Mouse (Mus musculus): ENCODE data around the gene Uhrf1.

Gene Uhrf1

DNA sequence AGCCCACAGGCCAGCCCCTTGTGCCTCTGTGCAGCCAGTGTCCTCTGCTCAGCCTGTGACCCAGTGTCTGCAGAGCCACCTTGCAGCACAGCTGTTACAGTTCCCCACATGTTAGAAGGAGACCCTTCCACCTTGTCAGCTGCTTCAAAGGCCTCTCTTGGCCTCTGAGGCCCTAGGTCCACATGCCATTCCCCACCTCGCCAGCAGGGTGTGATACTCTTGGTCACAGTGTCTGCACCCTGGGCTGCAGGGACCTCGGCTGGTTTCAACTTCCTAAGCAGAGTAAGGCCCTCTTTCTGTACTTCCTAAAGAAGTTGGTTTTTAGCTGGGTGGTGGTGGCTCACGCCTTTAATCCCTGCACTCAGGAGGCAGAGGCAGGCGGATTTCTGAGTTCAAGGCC lies 35.8 kb downstream of the Uhrf1 start:
- intact Hi-C loops (cut with DNase I): loop anchor here (5.0 kb wide), 1 partner anchor 37 kb away; the partner anchor contains the start of genes Arrdc5 and Uhrf1

- intact Hi-C loops (cut with DNase I): no loop called here
Measured at GRCm38 (mm10) chr17:56340717-56341116, 37.6 kb downstream of the Uhrf1 start.

- intact Hi-C loops (cut with DNase I): no loop called here
Measured at GRCm38 (mm10) chr17:56343466-56343865, 40.3 kb downstream of the Uhrf1 start.

DNA sequence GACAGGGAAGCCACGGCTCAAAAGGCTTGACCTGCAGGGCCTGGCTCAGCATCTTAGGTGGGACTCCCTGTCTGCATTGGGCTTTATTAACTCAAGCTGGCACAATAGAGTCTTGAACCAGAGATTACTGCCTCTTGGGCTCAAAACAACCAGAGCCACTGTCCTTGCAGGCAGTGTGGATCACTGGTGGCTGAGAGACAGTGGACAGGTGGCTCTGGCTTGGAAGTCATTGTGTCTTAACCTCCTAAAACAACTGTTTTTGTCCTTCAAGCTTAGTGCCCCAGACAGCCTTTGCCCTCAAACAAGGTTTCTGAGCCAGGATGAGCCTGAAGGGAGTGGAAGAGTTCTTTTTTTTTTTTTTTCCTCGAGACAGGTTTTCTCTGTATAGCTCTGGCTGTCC lies 42.2 kb downstream of the Uhrf1 start:
- intact Hi-C loops (cut with DNase I): no loop called here

- intact Hi-C loops (cut with DNase I): no loop called here
Measured at GRCm38 (mm10) chr17:56348128-56348527, 45.0 kb downstream of the Uhrf1 start.

- intact Hi-C loops (cut with DNase I): no loop called here
Measured at GRCm38 (mm10) chr17:56348586-56348985, 45.5 kb downstream of the Uhrf1 start.

DNA sequence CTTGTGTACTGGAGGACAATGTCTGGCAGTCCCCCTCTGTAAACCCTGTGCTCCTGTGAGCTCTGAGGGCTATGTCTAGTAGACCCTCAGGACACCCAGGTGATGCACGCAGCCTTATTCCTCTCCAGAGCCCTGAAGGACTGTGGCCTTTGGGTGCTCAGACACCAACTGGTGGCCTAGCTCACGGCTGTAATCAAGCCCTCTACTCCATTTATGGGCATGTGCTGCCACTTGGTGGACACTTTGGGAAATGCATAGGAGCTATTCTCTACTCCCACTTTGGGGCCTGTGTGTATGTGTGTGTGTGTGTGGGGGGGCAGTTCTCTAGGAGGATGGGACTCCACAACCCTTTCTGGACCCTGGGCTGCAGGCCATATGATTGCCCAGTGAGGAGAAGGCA lies 47.6 kb downstream of the Uhrf1 start:
- intact Hi-C loops (cut with DNase I): loop anchor here (10.0 kb wide), 1 partner anchor 314 kb away; no protein-coding TSS in a partner anchor

DNA sequence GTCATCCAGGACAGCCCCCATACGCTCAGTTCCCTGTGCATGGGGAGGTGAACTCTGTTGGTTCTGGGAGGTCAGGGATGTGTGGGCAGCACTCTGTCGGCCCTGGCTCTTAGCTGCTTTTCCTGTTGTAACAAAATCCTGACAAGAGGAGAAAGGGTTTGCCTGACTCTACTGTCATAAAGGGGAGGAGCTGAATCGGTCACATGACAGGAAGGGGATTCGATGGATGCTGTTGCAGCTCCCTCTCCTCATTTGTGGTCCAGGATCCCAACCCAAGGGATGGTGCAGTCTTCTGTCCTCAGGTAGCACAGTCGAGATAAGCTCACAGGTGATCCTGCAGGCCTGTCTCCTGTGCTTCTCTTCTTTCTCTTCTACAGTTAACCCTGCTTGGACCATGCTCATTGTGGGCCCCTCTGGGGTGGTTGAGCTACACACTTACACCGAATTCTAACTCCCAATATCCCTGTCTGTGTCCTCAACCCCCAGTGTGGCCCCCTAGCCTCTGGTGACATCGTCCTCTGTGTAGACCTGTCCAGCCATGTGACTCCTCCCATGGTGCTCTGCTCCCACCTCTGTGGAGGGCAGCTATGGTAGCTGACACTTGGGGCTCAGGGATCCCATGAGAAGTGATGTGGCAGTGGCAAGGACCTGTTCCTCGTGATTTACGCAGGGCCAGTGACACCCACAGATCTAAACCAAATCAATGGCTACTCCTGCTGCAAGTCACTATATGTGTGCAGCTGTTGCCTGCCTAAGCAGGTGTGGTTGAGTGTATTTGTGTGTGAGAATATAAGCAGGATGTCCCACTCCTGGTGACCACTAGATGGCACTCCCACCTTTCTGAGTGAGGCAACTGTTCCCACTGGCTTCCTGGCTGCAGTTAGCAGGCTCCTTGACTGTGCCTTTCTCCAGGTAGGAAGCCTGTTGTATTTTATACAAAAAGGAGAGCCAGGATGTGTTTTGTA lies 54.1 kb downstream of the Uhrf1 start:
- intact Hi-C loops (cut with DNase I): loop anchor here (1.0 to 10.0 kb wide), 3 partner anchors 125 to 308 kb away; no protein-coding TSS in a partner anchor

DNA sequence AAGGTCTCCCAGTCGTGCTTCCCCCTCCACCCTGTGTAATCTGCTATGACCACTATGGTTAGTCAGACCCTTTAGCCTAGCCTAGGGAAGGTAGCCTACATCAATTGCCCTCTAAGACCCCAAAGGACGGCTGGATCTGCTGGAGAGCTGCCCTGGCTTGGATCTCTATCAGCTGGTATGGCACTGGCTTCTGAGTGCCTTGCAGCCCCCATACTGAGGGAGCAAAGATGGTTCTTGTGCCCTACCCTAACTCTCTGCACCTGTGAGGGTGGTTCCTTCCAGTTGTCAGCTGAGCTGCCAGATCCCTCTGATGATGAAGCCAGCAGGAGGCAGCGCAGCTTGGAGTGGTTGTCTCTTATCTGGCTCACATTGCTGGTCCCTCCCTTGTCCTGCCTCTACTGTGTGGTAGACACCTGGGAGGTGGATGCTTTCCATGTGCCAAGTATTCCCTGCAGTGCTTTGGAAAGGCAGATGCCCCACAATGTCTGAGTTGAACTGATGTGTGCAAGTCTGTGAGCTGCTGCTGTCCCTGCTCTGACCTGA lies 56.1 kb downstream of the Uhrf1 start:
- intact Hi-C loops (cut with DNase I): loop anchor here (10.0 kb wide), 1 partner anchor 306 kb away; no protein-coding TSS in a partner anchor

DNA sequence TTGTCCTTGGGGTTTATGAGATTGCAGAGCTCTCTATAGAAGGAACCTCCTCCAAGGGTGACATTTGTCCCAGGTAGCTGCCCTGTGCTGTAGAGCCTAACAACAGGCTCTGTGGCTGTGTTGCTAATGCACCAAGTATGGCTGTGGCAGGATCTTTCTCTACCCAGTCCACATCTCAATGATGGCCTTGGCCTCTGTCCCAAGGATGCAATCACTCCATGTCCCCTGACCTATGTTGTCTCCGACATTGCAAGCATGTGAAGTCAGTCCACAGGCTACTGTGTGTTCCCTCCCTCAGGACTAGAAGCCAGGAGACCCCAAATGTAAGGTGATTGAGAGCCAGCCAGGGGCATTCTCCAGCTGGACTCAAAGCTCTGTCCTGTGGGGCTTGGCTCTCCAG lies 56.7 kb downstream of the Uhrf1 start:
- intact Hi-C loops (cut with DNase I): loop anchor here (10.0 kb wide), 1 partner anchor 305 kb away; no protein-coding TSS in a partner anchor

GRCm38 (mm10) chr17:56360451-56360850 lies 57.3 kb downstream of the Uhrf1 start:
- intact Hi-C loops (cut with DNase I): no loop called here

- intact Hi-C loops (cut with DNase I): no loop called here
Measured at GRCm38 (mm10) chr17:56361542-56361941, 58.4 kb downstream of the Uhrf1 start.

DNA sequence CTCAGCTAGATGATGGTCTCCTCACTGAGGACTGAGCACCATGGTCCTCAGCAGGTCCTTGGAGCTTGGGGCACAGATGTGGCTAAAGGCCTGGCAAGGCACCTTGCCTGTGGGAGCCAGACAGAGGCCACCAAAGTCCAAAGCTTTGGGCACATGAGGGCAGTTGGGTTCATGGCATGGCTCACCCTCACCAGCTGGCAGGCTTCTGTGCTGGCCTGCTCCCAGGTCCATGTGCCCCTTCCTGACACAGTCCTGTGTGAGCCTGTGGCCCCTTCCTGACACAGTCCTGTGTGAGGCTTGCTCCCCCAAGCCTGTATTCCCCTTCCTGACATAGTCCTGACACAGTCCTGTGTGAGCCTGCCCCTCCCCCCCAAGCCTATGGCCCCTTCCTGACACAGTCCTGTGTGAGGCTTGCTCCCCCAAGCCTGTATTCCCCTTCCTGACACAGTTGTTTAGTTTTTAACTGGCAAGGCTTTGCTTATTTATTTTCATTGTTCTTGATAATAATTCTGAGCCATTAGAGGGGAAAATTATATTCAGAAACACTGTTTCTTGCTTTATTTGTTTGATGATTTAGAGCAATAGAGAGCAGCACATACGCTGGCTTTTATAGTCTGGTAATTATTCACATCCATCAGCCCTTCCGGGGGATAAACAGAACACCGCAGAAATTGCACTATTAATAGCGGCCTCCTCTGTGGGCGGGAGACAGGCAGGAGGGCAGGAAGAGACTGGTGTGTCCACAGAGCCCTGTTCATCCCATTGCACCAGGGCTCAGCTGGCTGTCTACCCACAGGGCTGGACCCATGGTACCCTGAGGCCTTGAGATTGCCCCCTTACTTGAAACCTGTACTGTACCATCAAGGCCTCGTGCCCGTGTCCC lies 62.9 kb downstream of the Uhrf1 start:
- intact Hi-C loops (cut with DNase I): no loop called here

DNA sequence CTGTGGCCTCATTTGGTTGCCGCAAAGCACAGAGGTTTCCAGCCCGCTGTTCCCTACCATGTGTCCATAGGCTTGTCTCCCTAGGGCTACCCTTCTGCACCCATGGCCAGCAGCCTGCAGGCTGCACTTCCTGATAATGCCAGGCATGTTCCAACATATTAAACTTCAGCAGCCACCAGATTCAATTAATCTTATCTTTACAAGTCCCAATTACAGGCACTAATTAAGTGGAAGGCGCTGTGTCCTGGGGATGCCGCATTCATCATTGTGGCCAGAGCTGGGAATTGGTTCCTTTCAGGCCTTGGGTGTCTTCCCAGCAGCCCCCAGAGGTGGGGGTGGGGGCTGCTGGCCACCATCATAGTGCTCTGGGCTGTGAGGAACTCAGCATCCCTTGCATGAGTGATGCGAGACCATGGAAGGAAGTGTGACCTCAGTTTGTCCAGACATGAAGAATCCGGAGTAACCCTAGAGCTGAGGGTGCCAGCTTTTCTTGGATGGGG lies 65.2 kb downstream of the Uhrf1 start:
- intact Hi-C loops (cut with DNase I): no loop called here

GRCm38 (mm10) chr17:56370090-56370489 lies 67.0 kb downstream of the Uhrf1 start:
- intact Hi-C loops (cut with DNase I): loop anchor here (5.0 kb wide), 1 partner anchor 172 kb away; no protein-coding TSS in a partner anchor

GRCm38 (mm10) chr17:56371029-56371660 lies 68.0 kb downstream of the Uhrf1 start:
- intact Hi-C loops (cut with DNase I): loop anchor here (5.0 kb wide), 1 partner anchor 171 kb away; no protein-coding TSS in a partner anchor

- intact Hi-C loops (cut with DNase I): loop anchor here (5.0 kb wide), 1 partner anchor 170 kb away; no protein-coding TSS in a partner anchor
Measured at GRCm38 (mm10) chr17:56372109-56372508, 69.0 kb downstream of the Uhrf1 start.
